Mouse (Mus musculus) mouse trophoblast stem cell (cell line): Measurements from ENCODE around the gene Spty2d1.
"Not testable (repeated sequence)": the region's sequence is repeated elsewhere in the genome, so short reads cannot be mapped to it uniquely, and the experiment has no call there.

Source experiments
- in situ Hi-C, 2 experiments: fragments of 300-500 bp; cut with MseI, MboI; formaldehyde crosslinking; loops; 2 replicates in 1 of 2; 3 replicates in 1 of 2; pipeline ENCODE4 v1.15.1; 2025

Gene Spty2d1

GRCm38 (mm10) chr7:47008168-47008993, at the start of gene Spty2d1:
TSS of gene Spty2d1 (minus strand) at chr7:47008411.
- in situ Hi-C loops, result loop anchor here in 1 of 2 experiments (5.0 kb wide), 1 partner anchor 46 kb away; no protein-coding TSS in a partner anchor

DNA sequence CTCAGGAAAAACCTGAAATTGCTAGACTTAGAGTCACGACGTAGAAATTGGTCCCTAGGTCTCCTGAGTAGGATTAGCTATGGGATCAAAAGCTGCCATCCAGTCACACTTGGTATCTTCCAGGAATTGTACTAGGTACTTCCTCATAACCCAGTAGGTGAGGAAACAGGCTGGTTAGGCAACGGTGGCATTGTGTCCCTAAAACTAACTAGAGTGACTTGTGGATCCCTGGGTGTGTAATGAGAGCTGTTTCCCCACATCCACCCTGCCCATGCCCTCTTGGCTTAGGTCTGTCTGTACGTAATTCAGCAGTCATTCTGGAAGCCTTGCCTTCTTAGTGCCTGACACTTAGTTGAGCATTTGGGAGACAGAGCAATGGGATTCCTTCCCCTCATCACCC, 48.1 kb upstream of the Spty2d1 start:
- in situ Hi-C loops, result no loop called here

GRCm38 (mm10) chr7:47055744-47056143, 47.5 kb upstream of the Spty2d1 start:
- in situ Hi-C loops, result no loop called here

GRCm38 (mm10) chr7:47054666-47055065, 46.5 kb upstream of the Spty2d1 start:
- in situ Hi-C loops, result no loop called here

DNA sequence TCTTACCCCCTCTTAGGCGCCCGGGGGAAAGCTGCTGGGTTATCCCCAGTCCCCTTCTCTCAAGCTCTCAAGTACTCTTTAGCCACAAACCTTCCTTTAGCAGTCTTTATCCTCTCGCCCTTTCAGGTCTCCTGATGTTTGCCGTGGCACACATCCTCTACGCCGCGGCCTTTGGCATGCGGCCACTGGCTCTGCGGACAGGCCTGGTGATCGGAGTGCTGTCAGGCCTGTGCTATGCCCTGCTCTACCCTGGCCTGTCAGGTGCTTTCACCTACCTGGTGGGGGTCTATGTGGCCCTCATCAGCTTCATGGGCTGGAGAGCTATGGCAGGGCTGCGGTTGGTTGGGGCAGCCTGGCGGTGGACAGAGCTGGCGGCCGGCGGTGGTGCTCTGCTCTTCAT, 45.1 kb upstream of the Spty2d1 start:
- in situ Hi-C loops, result no loop called here

GRCm38 (mm10) chr7:47052276-47052675, 44.1 kb upstream of the Spty2d1 start:
- in situ Hi-C loops, result no loop called here

DNA sequence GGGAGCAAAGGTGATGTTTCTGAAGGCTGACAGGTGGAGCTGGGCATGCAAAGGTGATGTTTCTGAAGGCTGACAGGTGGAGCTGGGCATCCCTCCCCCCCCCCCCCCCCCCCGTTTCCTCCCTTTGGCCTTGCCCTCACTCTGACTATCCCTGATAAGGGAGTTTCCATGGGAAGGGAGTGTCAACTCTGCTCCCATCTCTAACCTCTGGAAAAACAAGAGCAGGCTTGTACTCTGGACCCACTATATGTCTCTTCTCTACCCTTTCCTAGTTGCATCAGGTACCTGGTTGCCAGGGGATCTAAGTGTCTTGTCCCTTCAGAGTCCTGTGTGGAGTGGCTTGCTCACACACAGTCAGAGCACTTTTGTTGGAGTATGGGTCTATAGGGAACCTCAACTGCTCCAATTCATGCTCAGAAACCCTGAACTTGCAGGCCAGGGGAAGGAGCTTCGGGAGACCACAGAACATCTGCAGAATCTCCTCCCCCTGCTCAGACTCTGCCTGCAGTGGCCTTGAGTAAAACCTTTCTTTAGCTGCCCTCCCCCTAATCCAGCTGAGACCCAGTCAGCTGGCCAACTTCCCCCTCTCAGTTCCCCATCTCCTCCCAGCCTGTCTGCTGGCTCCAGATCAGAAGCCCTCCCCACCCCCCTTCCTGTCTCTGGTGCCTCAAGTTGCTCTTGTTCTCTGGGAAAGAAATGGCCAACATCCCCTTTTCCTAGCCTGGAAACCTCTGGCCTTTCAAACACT, 43.4 kb upstream of the Spty2d1 start:
- in situ Hi-C loops, result no loop called here

GRCm38 (mm10) chr7:47050766-47051165, 42.6 kb upstream of the Spty2d1 start:
- in situ Hi-C loops, result no loop called here

DNA sequence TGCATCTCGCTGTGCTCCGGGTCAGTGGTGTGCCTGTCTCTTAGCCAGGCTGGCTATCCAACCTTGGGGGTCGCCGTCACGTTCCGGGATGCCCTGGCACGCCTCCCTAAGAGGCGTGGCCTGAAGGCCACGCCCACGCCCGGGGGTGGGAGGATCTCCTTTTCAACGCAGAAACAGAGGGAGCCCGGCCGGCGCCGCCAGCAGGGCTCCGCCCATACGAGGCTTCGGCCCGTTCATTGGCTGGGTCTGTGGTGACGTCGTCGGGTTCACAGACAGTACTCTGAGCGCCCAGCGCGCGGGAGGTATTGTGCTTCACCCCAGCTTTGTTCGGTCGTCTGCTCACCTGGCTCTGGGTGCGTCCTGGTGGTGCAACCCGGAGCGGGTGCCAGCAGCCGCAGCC, 42.2 kb upstream of the Spty2d1 start, which contains the start of gene Tmem86a:
TSS of gene Tmem86a (plus strand) at position 236 of the 400 bp plus-strand sequence.
- in situ Hi-C loops, result no loop called here

- in situ Hi-C loops, result no loop called here
Measured at GRCm38 (mm10) chr7:47042823-47043490, 34.7 kb upstream of the Spty2d1 start.

- in situ Hi-C loops, result no loop called here
Measured at GRCm38 (mm10) chr7:47042121-47042520, 33.9 kb upstream of the Spty2d1 start.

DNA sequence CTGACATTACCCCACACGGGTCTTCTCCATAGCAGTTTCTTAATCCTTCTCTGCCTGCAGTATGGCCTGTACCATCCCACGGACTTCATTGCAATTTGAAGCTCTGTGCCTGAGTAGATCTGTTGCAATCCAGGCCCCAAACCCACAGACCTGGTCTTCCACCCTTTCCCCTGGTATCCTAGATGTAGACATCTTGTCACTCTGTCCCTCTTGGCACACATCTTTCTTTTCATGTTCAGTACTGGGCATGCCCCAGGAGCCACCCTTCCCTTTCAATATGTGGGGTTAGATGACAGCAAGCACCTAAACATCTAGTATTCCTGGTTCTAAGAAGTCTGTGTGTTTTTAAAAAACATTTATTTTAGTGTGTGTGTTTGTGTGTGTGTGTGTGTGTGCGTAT, 33.5 kb upstream of the Spty2d1 start:
- in situ Hi-C loops, result no loop called here

- in situ Hi-C loops, result no loop called here
Measured at GRCm38 (mm10) chr7:47035426-47035825, 27.2 kb upstream of the Spty2d1 start.

DNA sequence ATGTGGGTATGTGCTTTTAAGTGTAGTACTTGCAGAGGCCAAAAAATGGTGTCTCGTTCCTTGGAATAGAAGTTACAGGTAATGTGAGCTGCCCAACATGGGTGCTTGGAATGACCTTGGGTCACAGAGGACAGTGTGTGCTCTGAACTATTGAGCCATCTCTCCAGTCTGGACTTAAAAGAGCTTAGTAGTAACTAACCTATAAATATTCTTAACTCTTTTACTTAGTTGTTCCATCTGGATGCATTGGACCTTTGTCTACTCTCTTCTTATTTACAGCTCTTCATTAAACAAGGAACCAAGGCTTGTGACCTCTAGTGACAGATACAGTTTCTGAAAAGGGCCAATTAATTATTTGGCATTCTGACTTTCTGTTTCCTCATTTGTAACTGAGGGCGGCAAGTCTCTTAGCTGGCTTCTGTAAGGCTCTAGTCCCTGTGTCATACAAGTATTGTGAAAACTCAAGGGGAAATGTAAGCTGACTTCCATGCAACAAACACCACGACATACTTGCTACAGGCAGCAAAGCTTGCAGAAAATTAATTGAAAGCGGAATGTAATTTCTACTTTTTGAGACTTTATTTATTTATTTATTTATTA, 26.7 kb upstream of the Spty2d1 start:
- in situ Hi-C loops, result no loop called here

- in situ Hi-C loops, result no loop called here
Measured at GRCm38 (mm10) chr7:47031371-47031770, 23.2 kb upstream of the Spty2d1 start.

DNA sequence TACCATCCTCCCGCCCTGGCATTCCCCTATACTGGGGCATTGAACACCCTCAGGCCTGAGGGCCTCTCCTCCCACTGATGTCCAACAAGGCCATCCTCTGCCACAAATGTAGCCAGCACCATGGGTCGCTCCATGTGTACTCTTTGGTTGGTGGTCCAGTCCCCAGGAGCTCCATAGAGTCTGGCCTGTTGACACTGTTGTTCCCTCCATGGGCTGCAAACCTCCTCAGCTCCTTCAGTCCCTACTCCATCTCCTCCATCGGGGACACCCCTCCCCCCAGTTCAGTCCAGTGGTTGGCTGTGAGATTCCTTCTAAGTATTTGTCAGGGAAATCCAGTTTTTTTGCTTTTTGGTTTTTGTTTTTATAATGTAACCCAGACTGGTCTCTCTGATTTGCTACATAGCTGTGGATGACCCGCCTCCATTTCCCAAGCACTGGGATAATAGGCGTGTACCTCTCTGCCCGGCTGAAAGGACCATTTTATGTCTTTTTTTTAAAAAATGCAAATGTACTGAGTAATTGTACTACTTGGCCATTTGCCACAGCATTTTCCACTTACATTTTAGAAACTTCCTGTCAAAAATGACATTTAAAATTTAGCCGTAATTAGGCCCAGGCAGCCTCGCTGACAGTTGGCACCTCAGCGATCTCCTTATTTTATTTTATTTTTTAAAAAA, 22.4 kb upstream of the Spty2d1 start:
- in situ Hi-C loops, result no loop called here

DNA sequence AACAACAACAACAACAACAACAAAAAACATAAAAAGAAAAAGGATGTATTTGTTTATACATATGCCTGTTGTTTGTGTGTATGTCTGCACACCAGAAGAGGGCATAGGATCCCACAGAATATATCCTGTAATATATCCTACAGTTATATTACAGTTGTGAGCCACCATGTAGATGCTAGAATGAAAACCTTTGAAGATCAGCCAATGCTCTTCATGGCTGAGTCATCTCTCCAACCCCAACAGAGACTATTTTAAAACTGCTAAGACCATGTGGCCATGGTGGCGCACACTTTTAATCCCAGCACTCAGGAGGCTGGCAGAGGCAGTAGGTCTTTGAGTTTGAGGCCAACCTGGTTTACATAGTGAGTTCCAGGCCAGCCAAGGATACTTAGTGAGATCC, 19.3 kb upstream of the Spty2d1 start:
- in situ Hi-C loops, result no loop called here

GRCm38 (mm10) chr7:47026899-47027298, 18.7 kb upstream of the Spty2d1 start:
- in situ Hi-C loops, result not testable (repeated sequence)

- in situ Hi-C loops, result no loop called here
Measured at GRCm38 (mm10) chr7:47025429-47025828, 17.2 kb upstream of the Spty2d1 start.

- in situ Hi-C loops, result loop anchor here (5.0 kb wide), 2 partner anchors 58 to 123 kb away; no protein-coding TSS in a partner anchor
Measured at GRCm38 (mm10) chr7:47024454-47024853, 16.2 kb upstream of the Spty2d1 start.

DNA sequence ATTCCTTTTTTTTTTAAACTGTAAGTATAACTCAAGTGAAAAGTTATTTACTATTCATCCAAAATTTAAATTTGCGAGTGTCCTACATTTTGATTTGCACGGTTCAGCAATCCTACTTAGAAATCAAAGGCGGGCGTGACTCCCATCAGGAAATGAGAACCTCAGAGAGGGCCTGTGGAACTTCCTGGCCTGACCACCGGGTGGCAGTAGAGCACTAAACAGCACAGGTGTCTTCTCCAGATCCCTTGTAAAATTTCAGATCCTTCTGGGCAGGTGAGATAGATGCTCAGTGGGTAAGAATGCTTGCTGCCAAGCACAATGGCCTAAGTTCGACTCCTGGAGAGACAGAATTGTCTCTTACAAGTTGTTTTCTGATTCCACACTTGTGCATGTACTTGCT, 15.3 kb upstream of the Spty2d1 start:
- in situ Hi-C loops, result loop anchor here (5.0 kb wide), 2 partner anchors 59 to 124 kb away; no protein-coding TSS in a partner anchor
